Mouse (Mus musculus): Measurements from ENCODE around the gene Ifih1. TPM values are rescaled to one million over a fixed set of nuclear protein-coding genes. Genes with fewer than 3 reads are reported as not detected.
A peak's percentile ranks its signal among the peaks of the same experiment; 100 is the strongest.

Ifih1 gene
- polyA plus RNA-seq, 1 experiment from 2014 or later = 2.0 TPM

DNA sequence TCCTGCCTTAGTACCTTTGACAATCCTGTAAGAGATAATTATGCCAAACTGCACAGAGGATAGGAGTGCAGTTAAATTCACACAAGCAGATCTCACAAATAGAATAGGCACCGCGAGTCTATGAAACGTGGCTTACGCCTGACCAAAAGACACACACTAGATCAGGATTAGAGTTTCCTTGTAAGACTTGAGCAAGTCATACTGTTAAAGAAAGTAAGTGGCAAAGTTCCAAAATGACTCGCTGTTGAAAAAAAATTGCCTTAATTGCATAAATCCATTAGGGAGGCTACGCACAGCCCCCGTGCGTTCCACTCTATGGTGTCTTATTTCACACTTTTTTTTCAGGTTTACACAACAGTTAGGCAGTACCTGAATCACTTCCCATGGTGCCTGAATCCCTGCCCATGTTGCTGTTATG, 23.0 kb downstream of the Ifih1 start:
- no peak overlapping the region for H3K4me3 ChIP-seq
- no peak overlapping the region for H3K4me2 ChIP-seq (replicated peaks)
- no peaks in the 10 kb centered on the region for H3K36me3 ChIP-seq
- WGBS = 87% methylated on average over 8 of the region's 8 CpGs
- H3K27me3 ChIP-seq = no peaks in the 10 kb centered on the region
- H3K9me3 ChIP-seq (replicated peaks) = no peaks in the 10 kb centered on the region
- ATAC-seq (ENCODE audit: low FRiP score) = no peak
- H3K4me1 ChIP-seq = no peaks in the 10 kb centered on the region
- no peak overlapping the region for H3K27ac ChIP-seq
- H3K9ac ChIP-seq = no peak overlapping the region

DNA sequence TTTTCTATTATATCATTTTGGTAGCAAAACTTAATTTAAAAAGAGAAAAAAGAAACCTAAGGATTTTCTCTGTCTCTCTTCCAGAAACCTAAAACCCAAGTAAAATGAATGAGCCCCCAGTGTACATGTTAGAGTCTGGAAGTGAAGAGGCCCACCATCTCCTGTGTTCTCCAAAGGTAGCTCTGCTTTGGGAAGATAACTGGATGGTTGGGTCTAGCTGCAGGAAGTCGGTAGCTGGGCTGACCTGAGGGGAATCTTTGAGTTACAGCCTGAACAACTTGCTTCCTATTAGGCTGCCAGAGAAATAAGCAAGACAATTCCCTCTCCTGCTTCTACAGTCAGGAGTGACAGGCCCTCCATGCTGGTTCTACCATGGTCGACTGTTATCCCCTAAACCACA, 26.4 kb downstream of the Ifih1 start:
- Histone ChIP-seq H3K36me3 (no peaks in the 10 kb centered on the region), H3K27me3 (no peaks in the 10 kb centered on the region), H3K27ac (no peak overlapping the region), H3K9ac (no peak overlapping the region), H3K4me3 (no peak overlapping the region), H3K9me3 (replicated peaks) (no peaks in the 10 kb centered on the region), H3K4me2 (replicated peaks) (no peak overlapping the region), H3K4me1 (no peaks in the 10 kb centered on the region)
- WGBS = 57% methylated on average over 2 of the region's 2 CpGs
- ATAC-seq (ENCODE audit: low FRiP score) = no peak

DNA sequence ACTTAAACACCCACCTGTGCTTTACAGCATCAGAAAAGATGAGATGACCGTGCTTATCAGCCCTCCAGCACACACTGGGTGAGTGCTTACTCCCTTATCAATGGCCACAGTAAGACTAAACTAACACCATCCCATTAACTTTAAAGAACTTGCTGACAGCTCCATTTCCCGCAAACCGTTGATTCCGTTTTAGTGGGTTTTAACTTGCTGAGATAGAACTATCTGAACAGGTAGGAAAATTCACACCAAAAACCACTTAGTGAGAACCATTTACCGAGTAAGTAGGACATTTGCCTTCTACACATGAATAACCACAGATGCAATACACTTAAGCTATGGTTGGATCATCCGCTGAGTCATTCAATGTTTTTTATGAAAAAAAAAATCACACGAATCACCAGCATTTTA, 27.1 kb downstream of the Ifih1 start:
- WGBS = 84% methylated on average over 7 of the region's 7 CpGs

DNA sequence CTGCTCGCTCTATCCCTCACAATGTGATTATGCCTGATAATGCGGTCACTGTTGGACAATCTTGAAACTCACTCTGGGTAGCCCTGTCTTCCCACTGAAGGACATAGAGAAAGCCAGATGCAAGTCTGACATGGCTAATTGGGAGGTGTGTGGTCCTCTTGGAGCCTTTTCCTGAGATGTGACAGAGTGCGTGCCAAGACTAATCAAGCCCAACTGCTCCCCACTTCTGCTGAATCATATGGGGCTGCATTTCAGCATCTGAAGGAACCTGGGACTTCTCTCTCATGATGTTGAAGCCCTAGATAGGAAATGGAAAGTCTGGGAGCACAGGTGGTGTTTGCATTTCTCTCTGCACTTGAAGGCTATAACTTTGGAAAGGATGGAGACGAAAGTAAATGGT, 32.9 kb downstream of the Ifih1 start:
- Histone ChIP-seq H3K27me3 (no peaks in the 10 kb centered on the region), H3K4me3 (no peak overlapping the region), H3K27ac (no peak overlapping the region), H3K36me3 (no peaks in the 10 kb centered on the region), H3K9ac (no peak overlapping the region), H3K9me3 (replicated peaks) (no peaks in the 10 kb centered on the region), H3K4me1 (no peaks in the 10 kb centered on the region), H3K4me2 (replicated peaks) (no peak overlapping the region)
- WGBS = 94% methylated on average over 4 of the region's 4 CpGs
- ATAC-seq (ENCODE audit: low FRiP score) = no peak

More for the DNA sequence above, 27.1 kb downstream of the Ifih1 start:
- Histone ChIP-seq H3K9ac (no peak overlapping the region), H3K4me3 (no peak overlapping the region), H3K4me2 (replicated peaks) (no peak overlapping the region), H3K27me3 (no peaks in the 10 kb centered on the region), H3K36me3 (no peaks in the 10 kb centered on the region), H3K9me3 (replicated peaks) (no peaks in the 10 kb centered on the region), H3K27ac (no peak overlapping the region), H3K4me1 (no peaks in the 10 kb centered on the region)
- ATAC-seq (ENCODE audit: low FRiP score) = no peak

DNA sequence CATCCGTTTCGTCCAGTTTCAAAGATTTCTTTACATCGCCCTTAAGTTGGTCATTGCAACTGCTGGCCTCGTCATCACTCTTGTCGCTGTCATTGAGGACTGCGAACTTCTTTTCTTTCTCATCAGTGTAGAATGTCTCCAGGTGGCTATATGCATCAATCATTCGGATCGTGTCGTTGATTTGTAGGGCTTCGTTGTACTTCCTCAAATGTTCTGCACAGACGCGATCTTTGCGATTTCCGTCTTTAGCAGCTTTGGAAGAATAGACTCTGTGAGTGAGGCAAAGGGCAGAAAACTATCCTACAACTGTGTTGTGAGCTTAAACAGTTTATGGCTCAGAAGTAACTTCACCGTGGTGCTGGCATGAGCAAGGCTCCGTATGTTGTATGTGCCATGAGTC, 39.9 kb downstream of the Ifih1 start:
- no peaks in the 10 kb centered on the region for H3K36me3 ChIP-seq
- H3K4me3 ChIP-seq = no peak overlapping the region
- H3K27me3 ChIP-seq = no peaks in the 10 kb centered on the region
- H3K9me3 ChIP-seq (replicated peaks) = no peaks in the 10 kb centered on the region
- H3K27ac ChIP-seq = no peak overlapping the region
- WGBS = 91% methylated on average over 16 of the region's 16 CpGs
- H3K9ac ChIP-seq = no peak overlapping the region
- H3K4me1 ChIP-seq = no peaks in the 10 kb centered on the region
- H3K4me2 ChIP-seq (replicated peaks) = no peak overlapping the region
- ATAC-seq (ENCODE audit: low FRiP score) = no peak

DNA sequence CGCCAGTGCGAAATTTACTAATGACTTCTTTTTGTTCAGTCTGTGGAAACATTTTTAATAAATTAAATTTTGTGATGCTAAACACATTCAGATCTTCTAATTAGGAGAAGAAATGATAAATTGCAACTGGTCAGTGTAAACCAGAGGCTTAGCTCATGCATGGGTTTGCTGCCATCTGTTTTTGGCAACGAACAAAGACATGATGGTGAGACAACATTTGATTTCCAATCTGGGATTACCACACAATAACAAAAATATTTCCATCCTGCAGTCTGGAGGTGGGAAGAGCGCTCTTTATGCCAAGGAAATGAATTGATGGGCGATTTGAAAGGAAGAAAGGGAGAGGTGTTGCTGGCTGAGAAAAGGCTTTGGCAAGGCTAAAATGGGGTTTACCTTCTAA, 42.5 kb downstream of the Ifih1 start:
- Histone ChIP-seq H3K27me3 (no peaks in the 10 kb centered on the region), H3K4me1 (no peaks in the 10 kb centered on the region), H3K9ac (no peak overlapping the region), H3K27ac (no peak overlapping the region), H3K4me3 (no peak overlapping the region), H3K9me3 (replicated peaks) (no peaks in the 10 kb centered on the region), H3K4me2 (replicated peaks) (no peak overlapping the region), H3K36me3 (no peaks in the 10 kb centered on the region)
- 86% methylated on average over 5 of the region's 5 CpGs for WGBS
- no peak for ATAC-seq (ENCODE audit: low FRiP score)

DNA sequence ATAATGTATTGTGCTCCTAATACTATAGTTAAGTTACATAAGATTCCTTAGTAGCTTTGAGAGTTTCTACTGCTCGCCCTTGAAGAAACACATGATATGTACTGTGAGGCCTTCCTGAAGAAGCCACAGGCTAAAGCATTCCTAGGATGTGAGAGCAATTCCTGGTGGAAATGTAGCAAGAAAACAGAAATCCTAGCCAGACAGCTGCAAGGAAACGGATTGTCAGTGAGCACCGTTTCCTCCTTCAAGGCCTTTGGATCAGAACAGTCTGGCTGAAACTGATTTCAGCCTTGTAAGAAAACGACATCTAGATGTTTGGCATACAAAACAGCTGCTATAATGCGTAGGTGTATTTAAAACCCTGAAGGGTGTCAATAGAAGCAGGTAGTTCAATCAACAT, 49.5 kb downstream of the Ifih1 start:
- H3K4me3 ChIP-seq = no peak overlapping the region
- 89% methylated on average over 5 of the region's 5 CpGs for WGBS
- H3K27me3 ChIP-seq = no peaks in the 10 kb centered on the region
- no peak overlapping the region for H3K27ac ChIP-seq
- no peaks in the 10 kb centered on the region for H3K4me1 ChIP-seq
- H3K4me2 ChIP-seq (replicated peaks) = no peak overlapping the region
- ATAC-seq (ENCODE audit: low FRiP score) = no peak
- H3K36me3 ChIP-seq = no peaks in the 10 kb centered on the region
- no peak overlapping the region for H3K9ac ChIP-seq
- H3K9me3 ChIP-seq (replicated peaks) = no peaks in the 10 kb centered on the region

DNA sequence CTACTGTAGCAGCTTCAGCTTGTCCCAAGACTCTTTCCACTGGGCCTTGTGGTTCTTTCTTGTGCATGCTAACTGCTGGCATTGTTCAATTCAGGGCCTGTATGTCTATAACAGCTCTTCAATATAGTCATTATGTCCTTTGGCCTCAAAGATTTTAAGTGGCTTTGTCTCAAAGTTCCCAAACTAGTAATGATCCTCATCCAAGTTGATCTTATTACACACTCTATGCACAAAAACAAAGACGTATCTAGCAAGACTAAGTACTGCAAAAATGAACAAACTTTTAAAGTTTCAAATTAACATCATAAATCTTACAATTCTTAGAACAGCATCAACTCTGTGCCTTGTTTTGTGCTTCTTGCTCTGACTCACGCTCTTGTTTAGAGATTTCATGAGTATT, 51.6 kb downstream of the Ifih1 start:
- ATAC-seq (ENCODE audit: low FRiP score) = no peak
- H3K27me3 ChIP-seq = no peaks in the 10 kb centered on the region
- no peak overlapping the region for H3K27ac ChIP-seq
- WGBS = 85% methylated on average over 2 of the region's 2 CpGs
- no peak overlapping the region for H3K4me3 ChIP-seq
- no peaks in the 10 kb centered on the region for H3K36me3 ChIP-seq
- H3K4me2 ChIP-seq (replicated peaks) = no peak overlapping the region
- no peaks in the 10 kb centered on the region for H3K4me1 ChIP-seq
- H3K9me3 ChIP-seq (replicated peaks) = no peaks in the 10 kb centered on the region
- H3K9ac ChIP-seq = no peak overlapping the region

DNA sequence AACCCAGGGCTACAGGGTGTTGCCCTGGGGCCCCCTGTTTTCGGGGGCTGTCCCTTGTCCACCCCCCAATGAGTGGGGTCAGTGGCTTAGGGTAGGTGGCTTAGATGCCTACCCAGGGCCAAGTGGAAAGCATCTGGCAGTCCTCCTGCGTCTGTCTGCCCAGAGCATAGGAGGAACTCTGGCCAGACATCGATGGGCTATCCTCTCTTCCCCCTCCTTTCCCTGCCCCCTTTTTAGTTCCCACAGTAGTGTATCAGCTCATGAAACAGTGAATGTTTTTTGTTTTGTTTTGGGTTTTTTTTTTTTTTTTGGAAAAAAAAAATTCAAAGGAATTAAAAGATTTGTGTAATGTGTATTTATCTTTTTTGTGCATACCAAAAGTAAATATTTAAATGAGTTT, 54.5 kb downstream of the Ifih1 start:
- Histone ChIP-seq H3K36me3 (no peaks in the 10 kb centered on the region), H3K9me3 (replicated peaks) (no peaks in the 10 kb centered on the region), H3K4me3 (no peak overlapping the region), H3K9ac (no peak overlapping the region), H3K27me3 (no peaks in the 10 kb centered on the region), H3K4me2 (replicated peaks) (no peak overlapping the region), H3K27ac (no peak overlapping the region), H3K4me1 (no peaks in the 10 kb centered on the region)
- WGBS = 89% methylated on average over 3 of the region's 3 CpGs
- no peak for ATAC-seq (ENCODE audit: low FRiP score)

DNA sequence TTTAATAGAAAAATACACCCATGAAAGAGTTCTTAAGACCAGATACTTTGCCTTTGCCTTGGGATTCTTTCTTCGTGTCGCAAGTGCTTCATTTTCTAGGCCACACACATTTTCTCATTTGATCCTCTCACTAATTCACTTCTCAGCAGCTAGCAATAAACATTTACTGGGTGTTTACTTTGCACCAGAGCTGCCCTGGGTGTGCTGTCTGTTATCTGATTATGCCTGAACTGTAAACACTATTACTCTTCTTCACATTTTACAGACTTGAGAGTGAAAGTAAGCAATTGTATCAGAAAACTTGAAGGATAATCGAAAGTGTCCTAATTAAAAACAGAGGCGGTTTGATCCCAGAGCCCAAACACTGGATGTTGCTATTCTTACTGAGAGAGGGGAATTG, 56.7 kb downstream of the Ifih1 start:
- Histone ChIP-seq H3K4me2 (replicated peaks) (no peak overlapping the region), H3K27ac (no peak overlapping the region), H3K27me3 (no peaks in the 10 kb centered on the region), H3K9me3 (replicated peaks) (no peaks in the 10 kb centered on the region), H3K36me3 (no peaks in the 10 kb centered on the region), H3K4me1 (no peaks in the 10 kb centered on the region), H3K9ac (no peak overlapping the region), H3K4me3 (no peak overlapping the region)
- no peak for ATAC-seq (ENCODE audit: low FRiP score)
- 85% methylated on average over 4 of the region's 4 CpGs for WGBS

DNA sequence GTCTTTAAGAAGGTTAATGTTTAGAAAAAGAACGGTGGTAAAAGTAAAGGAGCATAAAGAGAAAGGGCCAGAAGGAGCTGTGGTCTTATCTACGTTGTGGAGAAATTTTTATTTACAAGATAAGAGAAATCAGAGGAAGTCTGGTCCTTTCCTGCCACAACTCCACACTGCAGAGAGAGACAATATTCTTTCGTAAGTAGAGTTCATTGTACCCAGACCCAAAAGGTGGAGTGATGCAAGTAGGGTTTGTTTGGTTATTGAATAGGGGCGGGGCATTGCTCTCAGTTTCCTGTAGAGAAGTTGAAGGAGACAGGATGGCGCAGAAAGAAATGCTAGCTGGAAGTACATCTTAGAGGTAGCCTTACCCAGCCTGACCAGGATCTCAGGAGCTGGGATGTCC, 60.3 kb downstream of the Ifih1 start:
- Histone ChIP-seq H3K4me1 (no peaks in the 10 kb centered on the region), H3K27me3 (no peaks in the 10 kb centered on the region), H3K9me3 (replicated peaks) (no peaks in the 10 kb centered on the region), H3K4me2 (replicated peaks) (no peak overlapping the region), H3K4me3 (no peak overlapping the region), H3K36me3 (no peaks in the 10 kb centered on the region), H3K9ac (no peak overlapping the region), H3K27ac (no peak overlapping the region)
- 92% methylated on average over 5 of the region's 5 CpGs for WGBS
- ATAC-seq (ENCODE audit: low FRiP score) = no peak

DNA sequence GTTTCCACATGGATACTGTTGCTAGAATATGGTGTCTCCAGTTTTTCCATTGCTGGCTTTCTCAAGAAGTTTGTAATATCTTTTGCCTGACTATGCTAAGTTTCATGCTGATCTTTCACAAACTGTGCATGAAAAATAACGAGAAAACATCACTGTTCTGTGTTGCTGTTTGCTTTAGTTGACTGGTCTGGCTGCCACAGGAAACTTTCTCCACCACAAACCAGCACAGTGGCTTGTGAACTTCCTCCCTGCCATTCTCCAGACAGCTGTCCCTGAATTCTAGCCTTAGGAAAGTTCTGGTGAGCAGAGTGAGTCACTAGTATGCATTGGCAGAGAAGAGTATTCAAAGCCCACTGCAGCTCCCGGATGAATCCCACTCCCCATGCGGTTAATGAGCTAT, 71.1 kb downstream of the Ifih1 start:
- H3K27me3 ChIP-seq = no peaks in the 10 kb centered on the region
- no peaks in the 10 kb centered on the region for H3K4me1 ChIP-seq
- no peaks in the 10 kb centered on the region for H3K9me3 ChIP-seq (replicated peaks)
- H3K36me3 ChIP-seq = no peaks in the 10 kb centered on the region
- H3K27ac ChIP-seq = no peak overlapping the region
- no peak overlapping the region for H3K9ac ChIP-seq
- WGBS = 77% methylated on average over 3 of the region's 3 CpGs
- H3K4me2 ChIP-seq (replicated peaks) = no peak overlapping the region
- ATAC-seq (ENCODE audit: low FRiP score) = no peak
- no peak overlapping the region for H3K4me3 ChIP-seq

DNA sequence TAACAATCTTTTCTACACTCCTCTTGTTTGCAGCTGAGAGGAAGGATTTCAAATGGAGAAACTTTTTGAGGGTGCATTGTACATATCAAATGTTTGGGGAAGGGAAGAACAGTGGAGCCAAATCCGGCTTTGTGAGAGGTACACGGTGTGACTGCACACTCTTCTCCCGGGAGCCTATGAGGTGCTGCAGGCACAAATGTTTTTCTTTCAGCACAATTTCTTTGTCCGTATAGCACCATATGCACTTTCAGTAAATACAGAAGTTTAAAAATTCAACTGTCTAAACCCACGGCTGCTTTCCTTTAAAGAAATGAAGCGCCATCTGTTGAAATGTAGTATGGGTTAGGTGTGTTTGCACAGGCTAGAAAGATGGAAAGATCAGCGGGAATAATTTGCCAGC, 71.8 kb downstream of the Ifih1 start:
- H3K27ac ChIP-seq = no peak overlapping the region
- ATAC-seq (ENCODE audit: low FRiP score) = no peak
- H3K4me1 ChIP-seq = no peaks in the 10 kb centered on the region
- 73% methylated on average over 7 of the region's 7 CpGs for WGBS
- no peaks in the 10 kb centered on the region for H3K36me3 ChIP-seq
- no peak overlapping the region for H3K4me3 ChIP-seq
- no peak overlapping the region for H3K9ac ChIP-seq
- H3K4me2 ChIP-seq (replicated peaks) = no peak overlapping the region
- H3K9me3 ChIP-seq (replicated peaks) = no peaks in the 10 kb centered on the region
- H3K27me3 ChIP-seq = no peaks in the 10 kb centered on the region

DNA sequence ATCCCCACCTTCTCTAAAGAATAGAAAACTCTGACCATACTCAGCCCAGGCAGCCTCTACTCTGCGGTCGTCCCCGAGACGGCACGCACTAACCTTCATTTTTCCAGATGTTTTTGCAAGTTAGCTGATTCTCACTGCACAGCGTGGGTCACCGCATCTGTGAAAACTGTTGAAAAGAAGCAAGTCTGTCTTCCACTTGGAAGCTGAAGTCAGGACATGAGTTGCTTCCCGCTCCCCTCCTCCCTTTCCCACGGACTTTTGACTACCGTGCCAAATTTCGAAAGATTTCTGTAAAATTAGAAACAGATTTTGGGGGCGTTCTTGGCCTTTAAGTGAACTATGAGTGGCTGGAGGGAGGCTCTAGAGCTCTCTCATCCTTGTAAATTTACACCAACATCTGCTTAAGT, 72.3 kb downstream of the Ifih1 start, which contains the start of gene Fap:
Gene Fap, minus strand, starts transcription at position 323 of the 407 bp plus-strand sequence.
- H3K4me2 ChIP-seq (replicated peaks) = no peak within 1 kb of the TSS; the same call in 1 of the 2 replicates
- no peaks in the 10 kb centered on the region for H3K4me1 ChIP-seq
- H3K27ac ChIP-seq = peak within 1 kb of the TSS; percentile 60; the same call in 1 of the 2 replicates
- WGBS = 63% methylated on average over 12 of the region's 12 CpGs
- H3K27me3 ChIP-seq = no peaks in the 10 kb centered on the region
- H3K4me3 ChIP-seq = no peak within 1 kb of the TSS
- no peak for ATAC-seq (ENCODE audit: low FRiP score)
- no peak within 1 kb of the TSS for H3K9ac ChIP-seq
- no peaks in the 10 kb centered on the region for H3K36me3 ChIP-seq
- H3K9me3 ChIP-seq (replicated peaks) = no peaks in the 10 kb centered on the region

Measured in hindbrain, embryonic 12.5 days (tissue).